Mouse (Mus musculus): Measurements from ENCODE around the gene Arv1. TPM values are rescaled to one million over a fixed set of nuclear protein-coding genes. Genes with fewer than 3 reads are reported as not detected.

Arv1 gene
- polyA plus RNA-seq, 2 experiments, result 21.8 to 30.2 TPM

DNA sequence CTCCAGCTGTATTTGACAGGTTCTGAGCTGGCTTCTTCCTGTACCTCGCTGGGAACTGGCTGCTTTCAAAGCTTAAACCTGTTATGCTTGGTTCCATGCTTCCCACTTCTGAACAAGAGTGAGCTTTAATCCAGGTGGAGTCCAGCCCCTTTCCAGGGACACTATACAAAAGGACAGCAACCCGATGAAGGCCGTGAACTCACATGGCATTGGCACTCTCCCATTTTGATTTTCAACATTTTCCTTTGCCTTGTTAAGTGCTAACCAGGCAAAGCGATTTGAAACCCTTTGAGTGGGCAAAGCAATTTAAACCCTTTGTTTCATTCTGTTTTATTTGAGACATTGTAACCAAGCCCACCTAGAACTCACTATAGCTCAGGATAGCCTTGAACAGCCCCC, 32.9 kb downstream of the Arv1 start:
- Histone ChIP-seq H3K36me3 (ENCODE audit: control insufficient read depth, insufficient read depth, low read length) (no peaks in the 10 kb centered on the region), H3K9me3 (ENCODE audit: control insufficient read depth, low read length) (no peaks in the 10 kb centered on the region), H3K27ac (replicated peaks; ENCODE audit: low read depth, low read length) (no peak overlapping the region), H3K27me3 (ENCODE audit: control insufficient read depth, insufficient read depth, low read length) (peaks cover 36% of the 10 kb centered on the region), H3K4me1 (ENCODE audit: control insufficient read depth, insufficient read depth, low read length) (0 out of 2 replicates have a peak, but pooled peaks cover 3% of the 10 kb centered on the region), H3K4me3 (replicated peaks; ENCODE audit: low read length) (no peak overlapping the region), H3K4me2 (replicated peaks; ENCODE audit: low read depth, low read length, severe bottlenecking) (no peak overlapping the region), H3K9ac (ENCODE audit: low read depth, low read length, severe bottlenecking) (no peak overlapping the region)
- no peak for TF ChIP-seq POLR2A (IDR thresholded peaks at IDR 0.05; ENCODE audit: borderline replicate concordance, extremely low read depth, insufficient read depth, insufficient read length)
- ATAC-seq (ENCODE audit: low FRiP score, low read depth) (no peak), DNase-seq (ENCODE audit: low spot score) (no peak)
- 49% methylated on average over 4 of the region's 4 CpGs for WGBS

DNA sequence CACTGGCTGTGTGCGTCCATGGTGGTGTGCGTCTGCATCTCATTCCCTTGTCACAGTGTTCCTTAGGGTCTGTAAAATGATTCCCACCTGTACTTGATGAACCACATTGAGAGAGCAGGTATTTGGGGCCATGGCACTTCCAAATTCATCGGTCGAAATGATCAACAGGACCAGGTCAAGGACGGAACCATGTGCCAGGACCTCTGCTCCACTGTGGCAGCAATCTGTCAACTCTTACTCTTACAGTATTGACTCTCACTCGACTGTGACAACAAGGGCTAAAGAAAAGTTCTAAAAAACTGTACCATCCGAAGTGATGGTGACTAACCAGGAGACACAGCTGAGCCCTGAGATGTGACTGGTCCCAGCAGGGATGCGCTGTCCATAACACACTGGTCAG, 33.5 kb downstream of the Arv1 start:
- DNase-seq (ENCODE audit: low spot score) (no peak), ATAC-seq (ENCODE audit: low FRiP score, low read depth) (no peak)
- no peaks in the 10 kb centered on the region for H3K36me3 ChIP-seq (ENCODE audit: control insufficient read depth, insufficient read depth, low read length)
- peaks cover 29% of the 10 kb centered on the region for H3K27me3 ChIP-seq (ENCODE audit: control insufficient read depth, insufficient read depth, low read length)
- TF ChIP-seq POLR2A (IDR thresholded peaks at IDR 0.05; ENCODE audit: borderline replicate concordance, extremely low read depth, insufficient read depth, insufficient read length), result no peak
- no peak overlapping the region for H3K4me2 ChIP-seq (replicated peaks; ENCODE audit: low read depth, low read length, severe bottlenecking)
- 0 out of 2 replicates have a peak, but pooled peaks cover 3% of the 10 kb centered on the region for H3K4me1 ChIP-seq (ENCODE audit: control insufficient read depth, insufficient read depth, low read length)
- no peak overlapping the region for H3K4me3 ChIP-seq (replicated peaks; ENCODE audit: low read length)
- no peak overlapping the region for H3K27ac ChIP-seq (replicated peaks; ENCODE audit: low read depth, low read length)
- H3K9ac ChIP-seq (ENCODE audit: low read depth, low read length, severe bottlenecking), result no peak overlapping the region
- no peaks in the 10 kb centered on the region for H3K9me3 ChIP-seq (ENCODE audit: control insufficient read depth, low read length)
- WGBS, result 83% methylated on average over 8 of the region's 8 CpGs

DNA sequence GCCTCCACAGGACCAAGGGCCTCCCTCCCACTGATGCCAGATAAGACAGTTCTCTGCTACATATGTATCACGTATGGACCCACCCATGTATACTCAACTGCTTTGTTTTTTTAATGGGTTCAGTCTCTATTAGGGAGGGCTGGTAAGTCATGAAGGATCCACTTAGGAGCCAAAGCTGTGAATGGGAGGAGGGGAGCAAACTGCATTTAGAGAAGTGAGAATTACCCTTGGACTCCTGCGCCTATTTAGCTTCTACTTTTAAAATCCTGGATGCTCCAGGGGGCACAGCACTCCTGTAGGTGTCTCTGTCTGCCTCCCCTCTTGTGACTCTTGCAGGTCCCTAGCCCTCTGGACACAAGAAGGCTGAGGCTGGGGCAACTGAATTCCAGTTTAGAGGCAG, 34.2 kb downstream of the Arv1 start:
- H3K9ac ChIP-seq (ENCODE audit: low read depth, low read length, severe bottlenecking), result no peak overlapping the region
- H3K27me3 ChIP-seq (ENCODE audit: control insufficient read depth, insufficient read depth, low read length), result peaks cover 22% of the 10 kb centered on the region
- H3K9me3 ChIP-seq (ENCODE audit: control insufficient read depth, low read length), result no peaks in the 10 kb centered on the region
- 69% methylated on average over 2 of the region's 2 CpGs for WGBS
- no peak overlapping the region for H3K4me2 ChIP-seq (replicated peaks; ENCODE audit: low read depth, low read length, severe bottlenecking)
- no peak for ATAC-seq (ENCODE audit: low FRiP score, low read depth)
- H3K4me1 ChIP-seq (ENCODE audit: control insufficient read depth, insufficient read depth, low read length), result 0 out of 2 replicates have a peak, but pooled peaks cover 1% of the 10 kb centered on the region
- TF ChIP-seq POLR2A (IDR thresholded peaks at IDR 0.05; ENCODE audit: borderline replicate concordance, extremely low read depth, insufficient read depth, insufficient read length), result no peak
- H3K36me3 ChIP-seq (ENCODE audit: control insufficient read depth, insufficient read depth, low read length), result no peaks in the 10 kb centered on the region
- H3K27ac ChIP-seq (replicated peaks; ENCODE audit: low read depth, low read length), result no peak overlapping the region
- no peak overlapping the region for H3K4me3 ChIP-seq (replicated peaks; ENCODE audit: low read length)
- DNase-seq (ENCODE audit: low spot score), result no peak

DNA sequence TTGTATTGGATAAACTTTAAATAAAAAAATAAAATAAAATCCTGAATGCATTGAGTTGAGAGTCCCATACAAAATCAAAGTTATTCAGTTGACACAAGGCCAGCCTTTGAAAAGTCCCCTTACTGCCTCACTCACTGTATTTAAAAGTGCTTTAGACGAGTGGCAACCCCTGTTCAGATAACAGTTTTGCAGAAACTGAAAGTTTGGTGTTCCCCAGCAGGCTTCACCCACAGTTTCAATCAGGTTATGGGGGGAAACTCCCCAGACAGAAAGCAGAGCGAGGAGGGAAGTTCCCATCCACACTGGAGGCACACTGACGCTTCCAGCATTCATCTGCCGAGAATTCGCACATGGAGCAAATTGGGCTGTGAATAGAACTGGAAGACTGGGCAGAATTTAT, 34.7 kb downstream of the Arv1 start:
- Histone ChIP-seq H3K27me3 (ENCODE audit: control insufficient read depth, insufficient read depth, low read length) (peaks cover 18% of the 10 kb centered on the region), H3K27ac (replicated peaks; ENCODE audit: low read depth, low read length) (no peak overlapping the region), H3K36me3 (ENCODE audit: control insufficient read depth, insufficient read depth, low read length) (no peaks in the 10 kb centered on the region), H3K4me3 (replicated peaks; ENCODE audit: low read length) (no peak overlapping the region), H3K4me1 (ENCODE audit: control insufficient read depth, insufficient read depth, low read length) (no peaks in the 10 kb centered on the region), H3K9me3 (ENCODE audit: control insufficient read depth, low read length) (no peaks in the 10 kb centered on the region), H3K9ac (ENCODE audit: low read depth, low read length, severe bottlenecking) (no peak overlapping the region), H3K4me2 (replicated peaks; ENCODE audit: low read depth, low read length, severe bottlenecking) (no peak overlapping the region)
- ATAC-seq (ENCODE audit: low FRiP score, low read depth) (no peak), DNase-seq (ENCODE audit: low spot score) (no peak)
- TF ChIP-seq POLR2A (IDR thresholded peaks at IDR 0.05; ENCODE audit: borderline replicate concordance, extremely low read depth, insufficient read depth, insufficient read length), result no peak
- 55% methylated on average over 5 of the region's 5 CpGs for WGBS

DNA sequence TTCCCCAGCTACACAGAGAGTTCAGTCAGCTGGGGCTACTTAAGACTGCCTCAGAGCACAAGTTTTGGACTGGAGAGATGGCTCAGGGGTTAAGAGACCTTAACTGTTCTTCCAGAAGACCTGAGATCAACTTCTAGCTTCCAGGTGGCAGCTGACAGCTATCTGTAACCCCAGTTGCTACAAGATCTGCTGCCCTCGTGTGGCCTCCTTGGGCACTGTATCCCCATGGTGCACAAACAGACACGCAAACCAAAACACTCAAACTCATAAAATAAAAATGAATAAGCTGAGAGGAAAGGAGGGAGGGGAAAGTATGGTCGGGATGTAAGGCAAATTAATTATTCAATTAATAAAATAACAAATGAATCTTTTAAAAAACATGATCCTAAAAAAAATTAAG, 36.6 kb downstream of the Arv1 start:
- H3K4me1 ChIP-seq (ENCODE audit: control insufficient read depth, insufficient read depth, low read length), result no peaks in the 10 kb centered on the region
- H3K27ac ChIP-seq (replicated peaks; ENCODE audit: low read depth, low read length), result no peak overlapping the region
- H3K4me3 ChIP-seq (replicated peaks; ENCODE audit: low read length), result no peak overlapping the region
- ATAC-seq (ENCODE audit: low FRiP score, low read depth), result no peak
- no peak for DNase-seq (ENCODE audit: low spot score)
- no peak for TF ChIP-seq POLR2A (IDR thresholded peaks at IDR 0.05; ENCODE audit: borderline replicate concordance, extremely low read depth, insufficient read depth, insufficient read length)
- no peak overlapping the region for H3K9ac ChIP-seq (ENCODE audit: low read depth, low read length, severe bottlenecking)
- H3K27me3 ChIP-seq (ENCODE audit: control insufficient read depth, insufficient read depth, low read length), result no peaks in the 10 kb centered on the region; the same call in 1 of the 2 replicates
- H3K4me2 ChIP-seq (replicated peaks; ENCODE audit: low read depth, low read length, severe bottlenecking), result no peak overlapping the region
- H3K9me3 ChIP-seq (ENCODE audit: control insufficient read depth, low read length), result no peaks in the 10 kb centered on the region
- 35% methylated on average over 3 of the region's 3 CpGs for WGBS
- H3K36me3 ChIP-seq (ENCODE audit: control insufficient read depth, insufficient read depth, low read length), result no peaks in the 10 kb centered on the region

DNA sequence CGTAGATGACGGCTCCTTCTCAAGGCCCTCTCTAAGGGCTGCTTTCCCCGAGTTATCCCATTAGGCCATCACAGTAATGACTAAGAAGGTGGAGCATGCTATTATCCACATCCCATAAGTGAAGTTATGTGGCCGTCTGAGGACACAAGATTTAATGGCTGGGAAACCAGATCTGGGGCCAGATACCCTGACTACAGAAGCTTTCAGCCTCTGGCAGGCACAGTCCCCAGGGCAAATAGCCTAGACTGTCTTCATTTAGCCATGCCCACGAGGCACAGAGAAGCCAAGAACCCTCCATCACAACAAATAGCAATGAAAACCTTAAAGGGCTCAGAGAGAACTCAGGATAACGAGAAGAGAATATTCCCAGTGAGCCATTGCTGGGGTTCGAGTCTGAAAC, 41.1 kb downstream of the Arv1 start:
- WGBS, result 59% methylated on average over 7 of the region's 7 CpGs
- DNase-seq (ENCODE audit: low spot score) (no peak), ATAC-seq (ENCODE audit: low FRiP score, low read depth) (no peak)
- TF ChIP-seq POLR2A (IDR thresholded peaks at IDR 0.05; ENCODE audit: borderline replicate concordance, extremely low read depth, insufficient read depth, insufficient read length), result no peak
- Histone ChIP-seq H3K36me3 (ENCODE audit: control insufficient read depth, insufficient read depth, low read length) (no peaks in the 10 kb centered on the region), H3K4me1 (ENCODE audit: control insufficient read depth, insufficient read depth, low read length) (no peaks in the 10 kb centered on the region), H3K4me3 (replicated peaks; ENCODE audit: low read length) (no peak overlapping the region), H3K9me3 (ENCODE audit: control insufficient read depth, low read length) (no peaks in the 10 kb centered on the region), H3K27me3 (ENCODE audit: control insufficient read depth, insufficient read depth, low read length) (no peaks in the 10 kb centered on the region), H3K27ac (replicated peaks; ENCODE audit: low read depth, low read length) (no peak overlapping the region), H3K9ac (ENCODE audit: low read depth, low read length, severe bottlenecking) (no peak overlapping the region), H3K4me2 (replicated peaks; ENCODE audit: low read depth, low read length, severe bottlenecking) (no peak overlapping the region)
